Mouse (Mus musculus): Measurements from ENCODE around the gene Hist1h2bq. TPM values are rescaled to one million over a fixed set of nuclear protein-coding genes. Genes with fewer than 3 reads are reported as not detected.
A peak's percentile ranks its signal among the peaks of the same experiment; 100 is the strongest.
"Not testable (repeated sequence)": the region's sequence is repeated elsewhere in the genome, so short reads cannot be mapped to it uniquely, and the experiment has no call there.

Gene Hist1h2bq
- 72.0 TPM for polyA plus RNA-seq (2012; fragmentation: generic; extraction: Trizol)

- H3K79me2 ChIP-seq (ENCODE audit: control insufficient read depth, insufficient read depth); H3K4me2 ChIP-seq (ENCODE audit: low read depth); H3K27me3 ChIP-seq (ENCODE audit: control insufficient read depth, insufficient read depth, insufficient read length); H3K36me3 ChIP-seq (ENCODE audit: control insufficient read depth, insufficient read depth); H3ac ChIP-seq (ENCODE audit: control insufficient read depth, insufficient read length); H3K4me3 ChIP-seq: not testable (repeated sequence)
These were observed at the start of gene Hist1h2bq, which contains the start of gene Hist1h2ao for GRCm38 (mm10) chr13:21810073-21810472. Gene Hist1h2bq, minus strand, starts transcription at chr13:21810197. Gene Hist1h2ao, plus strand, starts transcription at chr13:21810465.

DNA sequence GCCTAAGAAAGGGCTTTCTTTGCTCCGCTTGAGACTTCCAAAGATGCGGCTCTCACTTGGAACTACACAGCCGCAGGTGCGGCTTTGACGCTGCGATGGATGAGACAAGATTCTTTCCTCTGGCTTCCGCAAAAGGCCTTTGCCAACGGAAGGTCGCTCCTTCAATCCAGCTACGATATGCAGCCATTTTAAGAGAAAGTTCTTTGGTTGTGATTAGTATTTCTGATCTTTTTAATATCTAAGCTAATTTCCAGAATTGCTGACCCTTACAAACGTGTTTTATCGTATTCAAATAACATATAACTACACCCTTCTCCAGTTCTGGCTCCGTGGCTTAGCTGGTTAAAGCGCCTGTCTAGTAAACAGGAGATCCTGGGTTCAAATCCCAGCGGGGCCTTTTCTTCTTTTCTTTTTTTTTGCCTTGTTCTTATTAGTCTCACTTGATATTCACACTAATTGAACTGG lies 45.7 kb upstream of the Hist1h2bq start:
- H3K79me2 ChIP-seq (ENCODE audit: control insufficient read depth, insufficient read depth) = no peaks in the 10 kb centered on the region
- H3K36me3 ChIP-seq (ENCODE audit: control insufficient read depth, insufficient read depth) = no peaks in the 10 kb centered on the region
- no peaks in the 10 kb centered on the region for H3K27me3 ChIP-seq (ENCODE audit: control insufficient read depth, insufficient read depth, insufficient read length)
- no peak overlapping the region for H3ac ChIP-seq (ENCODE audit: control insufficient read depth, insufficient read length)
- peak overlapping the region; percentile 28 for H3K4me3 ChIP-seq
- peak overlapping the region; percentile 84 for H3K4me2 ChIP-seq (ENCODE audit: low read depth)
- TF ChIP-seq MAX (IDR thresholded peaks at IDR 0.05; ENCODE audit: low read depth) (no peak), CEBPB (IDR thresholded peaks at IDR 0.05; ENCODE audit: insufficient read depth, poor library complexity, severe bottlenecking) (0 out of 2 replicates have a peak, but pooled peaks have one; percentile 13)

GRCm38 (mm10) chr13:21855146-21855545 lies 45.1 kb upstream of the Hist1h2bq start:
- Histone ChIP-seq H3K4me2 (ENCODE audit: low read depth) (no peak overlapping the region), H3ac (ENCODE audit: control insufficient read depth, insufficient read length) (no peak overlapping the region)

GRCm38 (mm10) chr13:21852215-21852945 lies 42.4 kb upstream of the Hist1h2bq start:
- Histone ChIP-seq H3ac (ENCODE audit: control insufficient read depth, insufficient read length) (no peak overlapping the region), H3K4me2 (ENCODE audit: low read depth) (no peak overlapping the region), H3K4me3 (no peak overlapping the region), H3K36me3 (ENCODE audit: control insufficient read depth, insufficient read depth) (no peaks in the 10 kb centered on the region), H3K27me3 (ENCODE audit: control insufficient read depth, insufficient read depth, insufficient read length) (no peaks in the 10 kb centered on the region), H3K79me2 (ENCODE audit: control insufficient read depth, insufficient read depth) (no peaks in the 10 kb centered on the region)
- no peak for TF ChIP-seq REST (IDR thresholded peaks at IDR 0.05; ENCODE audit: insufficient read depth, insufficient read length)
- no peak for TF ChIP-seq MAX (IDR thresholded peaks at IDR 0.05; ENCODE audit: low read depth)
- TF ChIP-seq MYOD1 (IDR thresholded peaks at IDR 0.05; ENCODE audit: control insufficient read depth in 1 of 3, insufficient read length in 2 of 3, low read depth in 2 of 3) = no peak
- TF ChIP-seq POLR2A (IDR thresholded peaks at IDR 0.05; ENCODE audit: insufficient read length, low read depth) = no peak
- no peak for TF ChIP-seq USF1 (IDR thresholded peaks at IDR 0.05; ENCODE audit: low read depth)
- no peak for TF ChIP-seq SRF (IDR thresholded peaks at IDR 0.05; ENCODE audit: control insufficient read depth, insufficient read length, low read depth)
- no peak for TF ChIP-seq MYOG (IDR thresholded peaks at IDR 0.05; ENCODE audit: control insufficient read depth in 1 of 3, insufficient read depth in 1 of 3, insufficient read length in 2 of 3, low read depth in 2 of 3)
- no peak for TF ChIP-seq TCF12 (IDR thresholded peaks at IDR 0.05; ENCODE audit: insufficient read depth, poor library complexity, severe bottlenecking)
- TF ChIP-seq E2F4 (IDR thresholded peaks at IDR 0.05; ENCODE audit: insufficient read depth) = no peak
- no peak for TF ChIP-seq POLR2AphosphoS2 (IDR thresholded peaks at IDR 0.05; ENCODE audit: insufficient read length, low read depth)
- TF ChIP-seq CEBPB (IDR thresholded peaks at IDR 0.05; ENCODE audit: insufficient read depth, poor library complexity, severe bottlenecking) = no peak
- no peak for TF ChIP-seq TCF3 (IDR thresholded peaks at IDR 0.05; ENCODE audit: insufficient read length, low read depth)

More at GRCm38 (mm10) chr13:21855146-21855545, 45.1 kb upstream of the Hist1h2bq start:
- H3K36me3 ChIP-seq (ENCODE audit: control insufficient read depth, insufficient read depth) = no peaks in the 10 kb centered on the region
- TF ChIP-seq MYOD1 (IDR thresholded peaks at IDR 0.05; ENCODE audit: control insufficient read depth in 1 of 3, insufficient read length in 2 of 3, low read depth in 2 of 3) (no peak), POLR2AphosphoS2 (IDR thresholded peaks at IDR 0.05; ENCODE audit: insufficient read length, low read depth) (no peak), CEBPB (IDR thresholded peaks at IDR 0.05; ENCODE audit: insufficient read depth, poor library complexity, severe bottlenecking) (no peak), REST (IDR thresholded peaks at IDR 0.05; ENCODE audit: insufficient read depth, insufficient read length) (no peak), POLR2A (IDR thresholded peaks at IDR 0.05; ENCODE audit: insufficient read length, low read depth) (no peak), MAX (IDR thresholded peaks at IDR 0.05; ENCODE audit: low read depth) (no peak), USF1 (IDR thresholded peaks at IDR 0.05; ENCODE audit: low read depth) (no peak), TCF12 (IDR thresholded peaks at IDR 0.05; ENCODE audit: insufficient read depth, poor library complexity, severe bottlenecking) (no peak), E2F4 (IDR thresholded peaks at IDR 0.05; ENCODE audit: insufficient read depth) (no peak), SRF (IDR thresholded peaks at IDR 0.05; ENCODE audit: control insufficient read depth, insufficient read length, low read depth) (no peak), TCF3 (IDR thresholded peaks at IDR 0.05; ENCODE audit: insufficient read length, low read depth) (no peak)
- H3K4me3 ChIP-seq = peak overlapping the region; percentile 28
- no peaks in the 10 kb centered on the region for H3K79me2 ChIP-seq (ENCODE audit: control insufficient read depth, insufficient read depth)
- H3K27me3 ChIP-seq (ENCODE audit: control insufficient read depth, insufficient read depth, insufficient read length) = no peaks in the 10 kb centered on the region

DNA sequence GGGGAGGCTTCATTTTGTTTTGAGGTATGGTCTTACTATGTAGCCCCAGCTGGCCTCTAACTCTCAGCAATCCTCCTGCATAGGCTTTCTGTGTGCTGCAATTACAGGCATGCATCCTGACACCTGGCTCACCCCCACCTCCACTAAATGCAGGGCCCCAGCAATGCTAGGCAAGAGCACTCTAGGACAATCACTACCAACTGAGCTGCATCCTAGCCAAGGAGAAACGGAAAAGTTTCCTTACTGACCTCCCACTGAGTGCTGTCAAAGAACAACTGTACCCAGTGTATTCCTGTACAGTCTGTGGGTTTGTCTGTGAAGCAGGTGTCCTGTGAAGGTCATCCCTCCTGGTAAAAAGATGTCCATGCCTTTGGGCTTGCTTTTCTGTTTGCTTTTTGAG lies 40.7 kb upstream of the Hist1h2bq start:
- H3K79me2 ChIP-seq (ENCODE audit: control insufficient read depth, insufficient read depth); H3K27me3 ChIP-seq (ENCODE audit: control insufficient read depth, insufficient read depth, insufficient read length); H3K4me3 ChIP-seq; H3K4me2 ChIP-seq (ENCODE audit: low read depth); H3K36me3 ChIP-seq (ENCODE audit: control insufficient read depth, insufficient read depth); H3ac ChIP-seq (ENCODE audit: control insufficient read depth, insufficient read length): not testable (repeated sequence)
